Mouse (Mus musculus) cerebellum, adult 8-10 months (tissue): ENCODE data around the gene Prl.
"Not testable (repeated sequence)": the region's sequence is repeated elsewhere in the genome, so short reads cannot be mapped to it uniquely, and the experiment has no call there.

Experiments used
- DNase-seq: peaks from one replicate; pipeline ENCODE4 v3.0.0; 2022

Prl gene

GRCm38 (mm10) chr13:27057270-27057669 is at the start of gene Prl:
Gene Prl, plus strand, starts transcription at chr13:27057570.
- no peak for DNase-seq

GRCm38 (mm10) chr13:27026614-27027013 is 30.8 kb upstream of the Prl start:
- no peak for DNase-seq

GRCm38 (mm10) chr13:27027376-27027775 is 30.0 kb upstream of the Prl start:
- DNase-seq, result no peak

GRCm38 (mm10) chr13:27028501-27029240 is 28.7 kb upstream of the Prl start:
- DNase-seq, result no peak

- DNase-seq, result no peak
Observed at GRCm38 (mm10) chr13:27031101-27031852, 26.1 kb upstream of the Prl start.

- DNase-seq, result no peak
Observed at GRCm38 (mm10) chr13:27031853-27032240, 25.5 kb upstream of the Prl start.

GRCm38 (mm10) chr13:27032998-27033397 is 24.4 kb upstream of the Prl start:
- no peak for DNase-seq

- no peak for DNase-seq
Observed at GRCm38 (mm10) chr13:27042185-27042584, 15.2 kb upstream of the Prl start.

GRCm38 (mm10) chr13:27043326-27043725 is 14.0 kb upstream of the Prl start:
- no peak for DNase-seq

GRCm38 (mm10) chr13:27059177-27059576 is 1.8 kb downstream of the Prl start:
- DNase-seq, result no peak

GRCm38 (mm10) chr13:27093890-27094289 is 36.5 kb downstream of the Prl start, which contains the start of gene Prl3d1:
Gene Prl3d1, plus strand, starts transcription at chr13:27094190.
- not testable (repeated sequence) for DNase-seq
